Mouse (Mus musculus): ENCODE measurements around the gene Nme3.

GRCm38 (mm10) chr17:24894995-24895547, 1.2 kb upstream of the Nme3 start, which contains the start of the genes Eme2 and Mrps34:
- TF ChIP-seq CTCF (IDR thresholded peaks at IDR 0.05; ENCODE audit: low read depth) (no peak), EP300 (IDR thresholded peaks at IDR 0.05; ENCODE audit: low read depth) (no peak)
